Mouse (Mus musculus) left cerebral cortex, postnatal 25 days (tissue): ENCODE measurements around the gene Cipc. TPM values are rescaled to one million over a fixed set of nuclear protein-coding genes. Genes with fewer than 3 reads are reported as not detected.

Source experiments
- DNase-seq, 2 experiments: peaks; one replicate each; pipeline ENCODE4 v3.0.0; 2022; ENCODE audit warnings: low spot score in 2 of 2, mixed read lengths in 1 of 2
- intact Hi-C: fragments of 180-260 bp; cut with DNase I; formaldehyde crosslinking; loops from one replicate; pipeline ENCODE4 v1.15.1; 2025
- total RNA-seq, 2 experiments: library from RNA; stranded (reverse); gene quantifications; 2 replicates each; pipeline ENCODE4 v1.2.3; 2021

The Cipc gene
- 10 to 100 TPM; 79.9 to 87.8 TPM for total RNA-seq

DNA sequence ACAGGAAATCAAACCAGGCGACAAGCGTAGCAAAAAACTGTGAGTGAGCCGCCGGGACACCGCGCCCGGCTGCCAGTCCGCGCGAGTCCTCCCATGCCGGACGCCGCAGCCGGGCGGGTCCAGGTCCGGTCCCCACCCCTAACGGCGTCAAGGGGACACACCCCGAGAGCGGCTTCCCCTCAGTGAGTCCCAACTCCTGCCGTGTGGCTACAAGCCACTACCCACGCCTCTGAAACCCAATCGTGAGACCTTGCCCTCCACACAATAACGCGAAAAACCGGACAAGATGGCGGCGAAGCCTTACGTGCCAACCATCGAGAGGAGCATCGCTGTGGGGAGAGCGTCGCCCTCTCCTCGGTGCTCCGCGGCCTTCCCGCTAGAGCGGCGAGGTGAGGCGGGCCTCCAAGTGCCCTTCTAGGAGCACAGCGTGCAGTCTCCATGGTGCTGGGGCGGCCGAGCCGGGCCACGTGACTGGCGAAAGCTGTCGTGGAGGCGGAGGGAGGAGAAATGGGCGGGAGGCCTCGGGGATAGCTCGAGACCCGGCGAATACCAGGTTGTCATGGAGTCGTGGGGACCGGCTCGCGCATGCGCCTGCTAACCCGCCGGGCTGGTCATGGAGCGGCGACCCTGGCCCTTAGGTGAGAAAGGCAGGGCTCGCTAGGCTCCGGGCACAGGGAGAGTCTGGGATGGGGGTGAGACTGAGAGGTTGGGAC is at the start of gene Cipc:
Cipc (plus strand) TSS at position 182 of the 713 bp plus-strand sequence.
- intact Hi-C loops: loop anchor here (1.0 to 10.0 kb wide), 5 partner anchors 28 to 242 kb away; partner anchors contain the start of gene Zdhhc22
- peak; percentile 99 for DNase-seq

DNA sequence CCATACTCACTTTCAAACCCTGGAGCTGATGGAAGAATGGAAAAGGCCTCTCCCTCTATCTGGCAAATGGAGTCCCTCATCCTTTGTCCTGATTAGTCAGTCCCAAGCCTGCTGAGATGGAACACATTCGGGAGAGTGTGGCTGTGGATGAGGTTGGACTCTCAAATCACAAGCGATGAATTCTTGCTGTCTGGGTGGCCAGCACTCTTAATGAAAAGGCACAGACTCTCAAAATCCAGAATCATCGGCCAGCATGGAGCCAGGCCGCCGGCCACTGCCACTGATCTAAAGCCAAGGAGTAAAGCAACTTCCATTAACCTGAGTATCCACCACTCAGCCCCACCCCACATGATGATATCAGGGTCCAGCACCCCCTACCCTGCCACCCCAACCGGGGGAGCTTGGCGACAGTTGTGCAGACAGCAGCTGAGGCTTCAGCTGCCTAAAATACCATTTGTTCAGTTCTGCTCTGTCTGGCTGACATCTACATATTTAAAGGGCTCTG is 49.0 kb upstream of the Cipc start:
- no peak for DNase-seq
- intact Hi-C loops: no loop called here

DNA sequence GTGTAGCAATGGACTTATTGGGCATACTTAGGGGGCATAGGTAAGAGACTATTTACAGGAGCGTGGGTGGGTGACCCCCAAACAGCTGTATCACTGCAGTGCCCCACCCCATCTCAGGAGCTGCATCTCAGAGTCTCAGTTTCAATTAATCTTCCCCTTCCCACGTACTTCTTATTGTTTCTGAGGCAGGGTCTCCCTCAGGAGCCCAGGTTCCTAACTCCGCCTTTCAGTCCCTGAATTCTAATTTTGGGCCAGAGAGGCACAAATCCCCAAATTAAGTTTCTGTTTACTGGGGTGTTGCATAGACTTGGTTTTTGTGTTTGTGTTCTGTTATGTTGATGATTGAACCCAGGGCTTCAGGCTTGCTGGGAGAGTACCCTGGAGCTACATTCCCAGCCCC is 48.4 kb upstream of the Cipc start:
- intact Hi-C loops: no loop called here
- DNase-seq: no peak

DNA sequence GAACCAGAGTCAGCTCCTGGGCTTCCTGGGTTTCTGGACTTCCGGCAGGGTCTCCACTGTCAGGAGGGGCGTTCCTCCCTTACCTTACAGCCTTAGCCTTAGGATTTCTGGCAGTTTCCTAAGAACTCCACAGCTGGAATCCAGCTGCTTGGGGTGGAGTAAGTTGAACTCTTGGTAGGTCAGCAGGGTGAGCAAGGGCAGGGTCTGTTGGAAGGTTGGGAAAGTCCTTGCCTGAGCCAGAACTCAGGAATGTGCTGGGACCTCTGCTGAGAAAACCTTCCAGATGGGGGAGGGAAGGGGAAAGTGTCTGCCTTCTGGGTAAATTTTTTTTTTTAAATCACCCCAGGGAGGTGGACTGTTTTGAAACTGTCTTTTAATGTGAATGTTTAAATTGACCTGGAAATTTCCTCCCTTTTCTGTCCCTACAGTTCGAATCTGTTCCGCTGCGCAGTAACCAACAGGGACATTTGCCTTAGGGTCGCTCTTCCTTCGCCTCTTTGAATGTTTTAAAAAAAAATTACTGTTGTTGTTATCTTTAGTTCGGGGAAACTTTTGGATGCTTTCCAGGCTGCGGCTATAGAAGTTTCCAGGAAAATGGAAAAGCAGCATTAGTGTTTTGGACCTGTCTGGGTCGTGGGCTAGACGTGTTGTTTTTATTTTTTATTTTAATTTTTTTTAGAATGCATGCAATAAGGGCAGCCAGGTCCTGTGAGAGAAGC is 47.2 kb upstream of the Cipc start:
- no peak for DNase-seq
- intact Hi-C loops: no loop called here

DNA sequence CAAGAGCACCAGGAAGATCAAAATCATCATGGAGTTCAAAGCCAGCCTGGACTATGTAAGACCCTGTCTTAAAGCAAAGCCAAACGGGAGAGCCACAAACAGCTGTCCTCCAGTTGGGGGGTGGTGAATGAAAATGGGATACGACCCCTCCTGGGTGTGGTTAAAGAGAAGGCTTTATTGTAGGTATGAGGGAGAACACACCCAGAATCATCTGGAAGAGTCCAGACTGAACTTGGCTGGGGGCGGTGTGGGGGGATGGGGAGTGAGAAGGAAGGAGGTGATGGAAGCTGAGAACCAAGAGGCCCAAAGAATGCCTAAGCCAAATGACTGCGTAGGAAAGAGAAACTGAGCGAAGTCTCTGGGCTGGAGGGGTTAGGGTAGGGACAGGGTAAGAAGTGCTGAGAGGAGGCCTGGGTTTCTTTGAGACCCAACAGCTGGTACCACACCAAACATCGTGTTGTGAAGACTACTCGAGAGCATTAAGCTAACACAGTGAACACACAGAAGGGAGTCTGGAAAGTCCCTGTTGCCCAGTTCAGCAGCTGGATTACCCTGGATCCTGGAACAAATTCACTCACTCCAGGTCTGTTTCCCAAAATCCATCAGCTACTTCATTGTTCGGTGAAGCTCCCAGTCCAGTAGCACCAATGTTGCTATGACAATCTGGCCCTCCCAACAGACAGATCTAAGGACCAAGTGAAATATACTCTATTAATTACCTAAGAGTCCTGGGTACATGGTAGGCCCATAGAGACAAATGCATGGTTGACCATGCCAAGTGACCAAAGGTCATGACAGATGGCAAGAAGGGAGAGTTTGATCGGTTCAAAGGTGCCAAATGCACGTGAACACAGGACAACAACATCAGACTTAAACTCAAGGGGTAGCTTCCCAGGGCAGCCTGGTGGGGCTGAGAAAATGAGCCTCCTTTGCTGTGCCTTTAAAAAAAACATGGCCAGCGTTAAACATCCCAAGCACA is 42.7 kb upstream of the Cipc start:
- no peak for DNase-seq
- intact Hi-C loops: no loop called here

DNA sequence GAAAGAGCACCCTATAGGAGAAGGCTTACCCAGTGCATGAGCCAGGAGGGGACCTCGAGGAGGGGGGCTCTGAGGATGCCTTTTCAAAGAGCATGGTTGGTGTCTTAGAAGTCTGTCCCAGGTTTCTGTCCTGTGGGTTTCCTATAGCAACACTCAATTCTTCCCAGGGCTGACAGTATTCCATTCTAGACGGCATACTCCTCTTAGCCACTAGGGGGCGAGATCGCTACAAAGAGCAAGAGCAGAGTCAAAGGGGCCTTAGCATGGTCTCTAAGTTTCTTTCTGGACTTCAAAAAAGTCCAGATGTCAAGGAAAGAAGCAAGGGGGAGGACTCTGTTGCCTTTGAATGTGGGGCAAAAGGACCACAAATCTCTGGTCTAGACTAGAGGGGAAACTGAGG is 41.6 kb upstream of the Cipc start:
- intact Hi-C loops: loop anchor here (1.0 kb wide), 1 partner anchor 109 kb away; no protein-coding TSS in a partner anchor
- DNase-seq: peak in 1 of 2 experiments; percentile 63

DNA sequence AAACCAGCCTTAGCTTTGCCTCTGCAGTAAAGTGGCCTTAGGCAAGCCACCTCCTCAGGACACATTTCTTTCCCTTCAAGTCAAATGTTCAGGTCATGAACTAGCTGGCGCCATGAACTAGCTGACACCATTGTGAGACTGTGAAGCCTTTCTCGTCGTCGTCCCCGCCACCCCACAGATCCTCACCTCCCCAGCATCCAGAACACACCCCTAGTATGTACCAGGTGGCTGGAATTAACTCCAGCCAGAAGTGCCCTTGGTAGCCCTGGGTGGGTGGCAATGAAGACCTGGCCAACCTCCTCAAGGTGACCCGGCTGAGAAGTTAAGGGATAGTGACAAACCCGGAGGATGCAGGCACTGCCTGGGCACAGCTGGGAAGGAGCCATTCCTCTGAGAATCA is 41.0 kb upstream of the Cipc start:
- intact Hi-C loops: loop anchor here (1.0 kb wide), 1 partner anchor 110 kb away; no protein-coding TSS in a partner anchor
- no peak for DNase-seq

DNA sequence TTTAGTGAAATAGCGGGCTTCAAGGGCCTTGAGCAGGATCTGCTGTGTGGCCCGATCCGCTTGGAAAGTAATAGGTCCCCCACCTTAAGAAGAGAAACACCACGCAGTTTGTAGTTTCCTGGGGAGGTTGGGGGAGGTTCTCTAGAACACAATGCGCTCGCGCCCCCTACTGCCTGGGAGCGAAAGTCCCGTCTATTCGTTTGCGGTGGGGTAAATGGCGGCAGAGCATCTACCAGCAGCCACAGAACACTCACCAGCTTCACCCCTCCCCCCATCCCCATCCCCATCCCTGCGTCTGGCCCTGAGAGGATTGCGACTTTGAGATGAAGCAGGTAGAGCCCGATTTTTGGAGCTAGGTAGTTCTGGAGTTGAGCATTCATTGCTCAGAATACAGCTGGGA is 40.4 kb upstream of the Cipc start:
- DNase-seq: peak; percentile 80 to 92
- intact Hi-C loops: no loop called here

DNA sequence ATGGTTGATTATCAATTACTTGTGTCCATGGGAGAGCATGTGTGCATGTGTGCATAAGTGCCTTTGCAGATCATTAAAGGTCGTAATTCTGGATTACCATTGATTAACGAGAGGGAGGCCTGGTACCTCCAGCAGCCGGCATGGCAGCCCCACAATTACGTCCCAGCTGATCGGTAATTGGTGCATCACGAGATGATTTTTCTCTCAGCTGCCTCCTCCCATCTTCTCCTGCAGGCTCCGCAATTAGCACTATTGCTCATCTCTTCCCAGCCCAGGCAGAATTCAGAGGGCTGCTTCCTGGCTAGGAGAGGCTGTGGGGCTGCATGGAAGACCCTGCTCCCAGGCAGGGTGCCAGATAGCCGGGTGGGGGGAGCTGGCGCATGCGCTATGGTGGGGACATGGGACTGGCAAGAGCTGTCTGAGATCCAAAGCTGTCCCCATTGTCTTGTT is 35.3 kb upstream of the Cipc start:
- DNase-seq: peak; percentile 57 to 75
- intact Hi-C loops: no loop called here

DNA sequence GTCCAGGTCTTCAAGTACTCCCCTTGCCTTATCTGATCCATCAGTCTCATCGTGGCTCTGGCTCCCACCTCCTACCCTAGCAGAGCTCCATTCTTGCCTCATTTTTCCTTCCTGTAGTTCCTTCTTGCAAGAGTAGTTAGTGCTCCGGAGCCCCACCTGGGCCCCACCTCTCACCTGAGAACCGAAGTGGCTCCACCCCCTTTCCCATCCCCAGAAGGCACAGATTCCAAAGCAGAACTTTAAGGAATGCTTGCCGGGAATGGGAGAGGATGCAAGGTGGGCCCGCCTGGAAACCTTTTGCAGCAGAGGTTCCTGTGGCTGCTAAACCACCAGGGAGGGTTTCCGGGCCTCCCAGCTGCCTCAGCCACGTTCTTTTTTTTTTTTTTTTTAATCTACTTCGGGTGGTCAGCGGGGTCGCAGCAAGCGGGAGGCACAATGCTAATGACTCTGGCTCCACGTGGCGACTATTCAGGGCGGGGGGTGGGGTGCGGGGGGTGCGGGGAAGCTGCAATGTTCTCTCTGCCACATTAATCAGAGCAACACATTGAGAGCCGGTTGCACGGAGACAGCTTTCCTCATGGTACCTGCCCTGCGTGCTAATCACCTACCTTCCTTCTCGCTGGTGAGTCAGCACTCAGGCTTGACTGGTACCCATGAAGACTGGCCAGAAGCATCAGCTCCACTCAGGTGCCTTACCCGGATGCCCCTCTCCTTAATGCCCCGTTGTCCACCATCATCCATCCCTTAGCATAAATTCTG is 34.3 kb upstream of the Cipc start:
- DNase-seq: no peak
- intact Hi-C loops: no loop called here

DNA sequence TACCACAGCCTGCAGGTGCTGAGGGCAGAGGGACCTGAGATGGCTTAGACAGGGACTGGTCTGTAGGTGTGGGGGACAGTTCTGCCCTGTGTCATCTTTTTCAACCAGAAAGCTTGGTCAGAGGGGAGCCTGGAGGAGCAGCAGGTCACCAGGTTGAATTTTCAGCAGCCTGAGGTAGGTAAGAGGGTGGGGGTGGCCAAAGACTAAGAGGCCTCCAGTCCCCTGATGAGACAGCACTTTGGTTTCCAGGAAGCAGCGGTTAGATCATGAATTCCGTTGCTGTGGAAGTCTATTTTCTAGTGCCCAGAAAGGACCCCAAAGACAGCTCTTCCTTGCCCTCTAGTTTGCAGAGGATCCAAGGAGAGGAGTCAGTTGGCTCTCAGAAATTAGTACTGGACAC is 32.5 kb upstream of the Cipc start:
- no peak for DNase-seq
- intact Hi-C loops: no loop called here

DNA sequence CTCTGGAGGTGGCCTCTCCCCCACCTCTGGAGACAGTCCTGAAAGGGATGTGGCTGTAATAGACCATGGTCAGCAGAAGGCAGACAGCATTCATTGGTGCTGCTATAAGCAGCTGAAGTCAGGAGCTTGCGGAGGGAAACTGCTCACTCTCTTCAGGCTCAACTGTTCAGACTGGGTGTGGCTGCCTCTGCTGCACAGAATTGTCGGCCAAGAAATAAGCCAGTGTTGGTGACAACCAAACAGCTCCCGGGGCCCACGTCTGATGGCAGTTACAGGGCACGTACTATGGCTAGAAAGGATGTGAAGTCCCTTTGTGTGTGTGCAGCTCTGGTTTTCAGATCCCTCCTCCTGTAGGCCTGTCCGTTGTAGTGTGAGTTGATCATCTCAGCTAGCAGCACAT is 32.1 kb upstream of the Cipc start:
- intact Hi-C loops: no loop called here
- DNase-seq: no peak

DNA sequence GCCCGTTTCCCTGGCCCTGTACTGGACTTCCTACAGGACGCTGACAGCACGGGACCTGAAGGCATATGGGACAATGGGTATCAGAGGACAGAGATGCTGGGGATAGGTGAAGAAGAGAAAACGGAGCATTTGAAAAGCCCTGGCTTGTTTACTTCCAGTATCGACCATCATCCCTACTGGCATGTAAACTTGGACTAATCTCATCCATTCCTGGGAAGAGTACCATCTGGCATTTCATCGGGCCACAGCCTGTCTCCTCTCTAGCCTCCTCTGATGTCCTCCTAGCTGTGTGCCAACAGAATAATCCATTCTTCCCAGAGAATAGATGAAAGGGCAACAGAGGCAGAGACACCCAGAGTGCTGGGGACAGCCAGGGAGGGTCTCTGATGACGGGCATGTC is 31.2 kb upstream of the Cipc start:
- intact Hi-C loops: no loop called here
- no peak for DNase-seq

DNA sequence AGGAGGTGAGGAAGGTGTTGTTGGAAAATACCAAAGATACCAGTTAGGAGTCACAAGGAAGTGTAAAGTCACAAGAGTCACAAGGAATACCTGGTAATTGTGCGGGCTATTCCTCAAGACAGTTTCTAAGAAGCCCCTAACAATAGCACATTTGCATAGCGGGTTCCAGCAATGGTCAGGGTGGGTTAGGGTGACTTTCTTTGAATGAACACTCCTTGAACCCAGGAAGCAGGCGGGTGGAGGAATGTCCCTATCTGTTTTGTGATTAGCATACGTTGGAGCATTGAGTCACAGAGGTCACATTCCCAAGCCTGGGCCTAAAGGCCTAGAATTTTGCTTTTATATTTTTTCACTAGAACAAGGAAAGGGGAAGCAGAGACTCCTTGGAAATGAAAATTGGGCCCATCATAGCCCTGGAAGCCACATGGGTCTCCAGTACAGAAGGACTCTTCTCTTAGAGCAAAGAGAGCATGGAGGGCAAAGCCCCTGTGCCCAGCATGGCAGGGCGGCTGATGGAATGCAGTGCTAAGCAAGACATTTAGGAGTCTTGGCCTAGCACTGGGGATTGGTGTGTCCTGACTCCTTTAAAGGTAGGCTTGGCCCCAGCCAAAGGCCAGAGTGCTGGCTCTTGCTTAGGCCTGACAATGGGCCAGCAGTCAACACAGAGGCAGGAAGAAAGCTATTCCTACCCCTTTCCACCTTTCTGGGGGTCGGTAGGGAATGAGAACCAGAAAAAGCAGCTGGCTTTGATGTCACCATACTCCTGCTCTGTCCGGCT is 29.9 kb upstream of the Cipc start:
- DNase-seq: no peak
- intact Hi-C loops: no loop called here

DNA sequence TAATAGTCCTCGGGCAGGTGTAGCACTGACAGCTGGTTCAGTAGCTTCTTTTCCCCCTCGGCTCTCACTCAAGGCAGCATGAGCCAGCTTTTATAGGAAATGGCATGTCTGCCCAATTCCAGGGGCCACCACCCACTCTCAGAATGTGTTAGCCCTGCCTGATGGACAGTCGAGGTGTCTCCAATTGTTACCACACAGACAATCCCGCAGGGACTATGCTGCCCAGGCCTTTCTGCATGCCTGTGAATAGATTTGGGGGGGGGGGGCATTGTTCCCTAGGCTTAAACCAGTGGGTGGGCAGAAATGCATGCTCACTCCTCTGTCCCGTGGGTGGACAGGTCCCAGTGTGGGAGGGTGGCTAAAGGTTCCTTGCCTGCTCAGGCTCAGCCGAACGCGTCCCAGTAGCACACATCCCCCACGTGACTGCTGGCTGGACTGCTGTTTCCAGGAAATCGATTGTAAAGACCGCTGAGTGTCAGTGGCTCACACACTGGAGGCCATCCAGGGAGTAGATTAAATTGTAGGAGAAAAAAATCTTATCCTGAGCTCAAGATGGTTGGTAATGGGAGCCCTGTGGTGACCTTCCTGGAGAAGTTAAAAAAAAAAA is 28.4 kb upstream of the Cipc start:
- intact Hi-C loops: no loop called here
- no peak for DNase-seq

DNA sequence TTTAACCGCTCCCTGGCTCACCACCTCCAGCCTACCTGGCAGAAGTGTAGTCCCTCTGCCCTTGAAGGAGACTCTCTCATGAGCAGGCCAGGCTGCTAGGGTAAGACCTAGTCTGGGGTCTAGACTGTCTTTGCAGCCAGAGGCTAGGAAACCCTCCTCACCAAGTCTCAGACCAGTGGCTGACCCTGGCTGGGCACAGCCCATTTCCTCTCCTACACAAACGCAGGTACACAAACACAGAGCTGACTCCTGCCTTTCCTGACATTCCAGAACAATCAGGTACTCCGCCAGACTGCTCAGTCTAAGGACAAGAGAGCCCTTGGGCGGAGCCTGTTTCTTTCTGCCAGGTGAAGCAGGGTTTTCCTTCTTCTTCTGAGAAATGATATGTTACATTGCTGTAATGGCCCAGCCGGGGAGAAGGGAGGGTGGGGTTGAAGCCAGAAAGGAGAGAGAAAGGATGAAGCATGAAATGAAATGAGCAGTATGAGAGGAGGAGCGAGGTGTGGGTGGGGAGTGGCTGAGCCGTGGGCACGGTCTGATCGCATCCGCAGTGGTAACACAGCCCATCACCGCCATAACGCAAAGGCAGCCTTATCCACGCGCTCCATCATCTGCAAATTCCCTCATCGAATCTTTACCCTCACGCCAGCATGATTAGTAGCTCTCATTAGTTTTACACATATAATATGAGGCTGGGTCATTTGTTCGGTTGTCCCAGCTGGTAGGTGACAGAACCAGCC is 27.7 kb upstream of the Cipc start:
- DNase-seq: no peak
- intact Hi-C loops: no loop called here

DNA sequence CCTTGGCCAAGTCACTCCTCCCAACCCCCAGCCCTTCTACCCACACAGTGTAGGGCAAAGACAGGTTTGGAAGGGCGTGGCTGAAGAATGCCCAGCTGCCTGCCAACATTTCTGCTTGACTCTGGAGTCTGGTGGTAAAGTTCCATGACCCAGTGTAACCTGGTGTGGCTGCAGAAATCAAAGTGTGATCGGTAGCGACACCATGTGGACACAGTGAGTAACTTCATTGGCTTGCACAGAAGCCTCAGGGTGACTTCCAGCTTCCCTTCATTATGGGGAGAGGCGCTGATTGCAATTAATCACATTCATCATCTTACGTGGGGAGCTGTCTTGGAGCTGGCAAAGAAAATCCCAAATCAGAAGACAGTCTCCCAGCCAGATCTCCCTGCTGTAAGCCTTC is 23.0 kb upstream of the Cipc start:
- intact Hi-C loops: loop anchor here (2.0 kb wide), 1 partner anchor 129 kb away; no protein-coding TSS in a partner anchor
- DNase-seq: peak; percentile 79 to 82
